Mouse (Mus musculus) right cerebral cortex, postnatal 36 days (tissue): ENCODE data around the gene Lmtk2.

ENCODE experiments used
- DNase-seq, 2 experiments: peaks; one replicate each; pipeline ENCODE4 v3.0.0; 2022; ENCODE audit warnings: low spot score in 2 of 2, mixed read lengths in 1 of 2

Lmtk2 gene

DNA sequence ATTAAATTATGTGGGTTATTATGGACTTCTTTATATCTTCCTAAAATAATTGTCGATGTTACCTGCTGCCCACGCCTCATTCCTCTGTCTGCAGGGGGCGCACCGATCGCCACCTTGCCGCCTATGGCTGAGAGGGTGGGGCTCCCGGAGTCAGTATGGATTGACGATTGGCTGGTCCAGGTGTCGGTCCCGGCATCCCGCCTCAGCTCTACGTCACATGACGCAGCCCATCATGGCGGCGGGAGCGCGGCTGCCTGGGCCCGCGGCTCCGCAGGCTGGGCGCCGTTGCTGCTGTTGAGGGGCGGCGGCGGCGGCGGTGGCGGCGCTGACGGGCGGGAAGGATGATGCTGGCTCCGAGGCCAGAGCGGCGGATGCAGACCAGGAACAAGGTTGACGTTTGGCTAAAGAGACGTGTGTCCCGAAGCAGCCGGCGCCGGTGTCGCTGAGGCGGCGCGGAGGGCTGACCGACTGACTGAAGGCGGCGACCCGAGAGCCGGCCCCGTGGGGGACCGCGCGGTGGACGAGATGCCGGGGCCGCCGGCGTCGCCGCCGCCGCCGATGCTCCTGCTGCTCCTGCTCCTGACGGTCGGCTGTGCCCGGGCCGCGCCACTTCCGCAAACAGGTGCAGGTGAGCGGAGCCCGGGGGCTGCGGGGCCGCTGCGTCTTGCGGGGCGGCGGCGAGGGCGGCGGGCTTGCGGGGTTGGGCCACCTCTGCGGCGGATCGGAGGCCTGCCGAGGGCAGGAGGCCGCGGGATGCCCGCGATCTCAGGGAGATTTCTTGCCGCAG, at the start of gene Lmtk2:
TSS of gene Lmtk2 (plus strand) at position 288 of the 787 bp plus-strand sequence.
- DNase-seq = peak; percentile 96

DNA sequence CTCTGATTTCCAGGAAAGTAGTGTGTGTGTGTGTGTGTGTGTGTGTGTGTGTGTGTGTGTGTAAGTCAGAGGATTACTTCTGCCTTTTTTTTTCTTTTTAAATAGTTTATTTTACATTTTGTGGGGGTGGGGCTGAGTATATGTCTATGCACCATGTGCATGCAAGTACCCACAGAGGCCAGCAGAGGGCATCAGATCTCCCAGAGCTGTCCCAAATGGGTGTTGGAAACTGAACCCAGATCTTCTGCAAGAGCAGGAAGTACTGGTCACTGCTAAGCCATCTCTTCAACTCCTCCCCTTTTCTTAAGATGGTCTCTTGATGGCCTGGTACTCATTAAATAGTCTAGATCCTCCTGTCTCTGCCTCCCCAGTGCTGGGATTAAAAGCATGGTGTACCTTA, 49.0 kb upstream of the Lmtk2 start:
- DNase-seq = no peak

DNA sequence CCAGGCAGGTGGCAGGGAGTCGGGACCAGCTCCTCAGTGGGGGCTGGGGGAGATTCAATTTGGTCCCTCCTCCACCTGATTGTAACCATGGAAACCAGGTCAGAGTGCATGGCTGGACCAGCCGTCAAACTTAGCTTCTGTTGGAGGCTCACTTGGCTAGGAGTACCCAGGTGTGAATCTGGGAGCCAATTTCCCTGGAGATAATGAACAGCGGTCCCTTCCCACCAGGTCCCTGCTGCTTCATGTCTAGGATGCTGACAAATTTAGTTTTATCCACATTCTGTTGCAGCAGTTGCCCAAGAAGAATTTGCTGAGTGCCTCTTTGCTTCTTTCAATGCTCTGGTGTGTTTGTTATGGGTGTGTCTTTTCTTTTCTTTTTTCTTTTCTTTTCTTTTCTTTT, 46.8 kb upstream of the Lmtk2 start:
- DNase-seq = no peak

DNA sequence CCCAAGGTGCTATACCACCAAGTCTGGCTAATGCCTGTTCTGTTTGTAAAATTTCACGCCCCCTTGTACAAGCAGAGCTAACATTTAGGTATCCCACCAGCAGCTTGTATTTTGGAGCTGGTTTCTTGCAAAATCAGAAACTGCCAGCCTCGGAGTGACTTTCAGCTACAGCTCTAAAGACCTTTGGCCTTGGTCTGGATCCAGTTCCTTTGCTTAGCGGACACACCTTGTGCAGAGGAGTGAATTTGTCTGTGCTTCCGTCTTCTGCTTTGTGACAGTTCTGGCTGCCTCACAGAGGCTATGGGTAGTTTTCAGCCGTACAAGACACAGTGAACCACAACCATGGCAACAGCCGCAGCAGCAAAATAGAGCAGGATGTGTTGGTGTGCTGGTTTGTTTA, 45.9 kb upstream of the Lmtk2 start:
- no peak for DNase-seq

DNA sequence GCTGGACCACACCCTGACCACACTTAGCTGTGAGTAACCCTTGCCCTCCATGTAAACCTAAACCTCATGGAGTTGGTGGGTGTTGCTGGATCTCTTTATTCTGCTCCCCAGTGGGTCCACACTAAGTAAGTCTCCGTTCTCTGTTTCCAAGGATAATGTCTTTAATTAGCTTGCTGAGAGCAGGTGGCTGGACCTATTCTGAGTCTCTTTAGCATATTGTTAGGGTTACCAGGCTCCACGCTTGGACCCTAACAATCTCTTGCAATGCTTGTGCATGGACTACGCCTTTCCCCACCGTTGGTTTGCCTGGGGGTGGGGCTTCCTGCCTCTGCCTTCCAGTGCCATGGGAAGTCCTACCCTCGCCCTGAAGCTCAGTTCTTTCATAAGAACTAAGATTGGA, 36.1 kb upstream of the Lmtk2 start:
- no peak for DNase-seq

DNA sequence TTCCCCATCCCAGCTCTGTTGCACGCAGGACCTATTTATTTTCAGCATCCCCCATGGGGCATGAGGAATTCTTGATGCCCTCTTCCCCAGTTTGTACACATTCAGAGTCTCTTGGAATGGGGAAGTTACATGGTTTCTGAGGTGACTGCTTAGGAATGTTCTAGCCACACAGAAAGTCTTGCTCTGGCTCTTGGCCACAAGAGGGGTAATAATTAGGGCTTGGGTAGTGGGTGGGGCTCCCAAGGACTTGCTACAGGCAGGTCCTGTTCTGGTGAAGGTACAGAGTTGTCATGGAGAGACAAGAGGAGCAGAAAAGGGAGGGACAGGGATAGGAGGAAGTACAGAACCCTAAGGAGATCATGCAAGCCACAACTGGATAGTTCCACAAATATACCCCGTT, 34.2 kb upstream of the Lmtk2 start:
- no peak for DNase-seq

DNA sequence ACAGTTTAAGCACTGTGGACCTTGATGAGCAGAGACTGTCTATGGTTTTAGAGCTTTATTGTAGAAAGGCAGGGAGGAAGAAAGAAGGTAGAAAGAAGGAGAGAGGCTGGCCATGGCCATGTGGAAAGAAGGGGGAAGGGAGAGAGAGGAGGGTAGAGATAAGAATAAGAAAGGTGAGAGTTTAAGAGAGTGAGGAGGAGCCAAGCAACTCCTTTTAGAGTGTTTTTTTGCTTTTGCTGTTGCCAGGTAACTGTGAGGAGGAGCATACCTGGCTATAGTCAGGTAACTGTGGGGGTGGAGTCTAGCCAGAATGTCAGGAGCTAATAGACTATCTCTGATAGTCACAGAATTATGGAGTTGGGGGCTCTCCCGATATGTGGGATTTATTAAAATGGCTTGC, 30.2 kb upstream of the Lmtk2 start:
- no peak for DNase-seq

DNA sequence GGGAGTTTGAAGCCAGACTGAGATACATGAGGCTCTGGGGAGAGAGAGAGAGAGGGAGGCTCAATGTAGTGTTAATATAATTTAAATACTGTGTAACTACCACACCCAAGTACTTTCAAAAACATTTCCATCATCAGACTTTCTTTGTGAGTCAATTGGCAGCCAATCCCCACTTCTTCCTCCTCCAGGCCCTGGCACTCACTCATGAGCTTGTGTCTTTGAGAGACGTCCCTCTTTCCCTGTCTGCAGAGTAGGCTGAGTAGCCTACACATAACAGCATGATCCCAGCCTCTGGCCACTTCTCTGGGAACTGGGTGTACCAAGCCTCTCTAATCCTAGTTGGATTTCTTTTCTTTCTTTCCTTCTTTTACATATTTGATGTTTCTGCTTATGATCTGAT, 29.0 kb upstream of the Lmtk2 start:
- peak in 1 of 2 experiments; percentile 57 for DNase-seq

DNA sequence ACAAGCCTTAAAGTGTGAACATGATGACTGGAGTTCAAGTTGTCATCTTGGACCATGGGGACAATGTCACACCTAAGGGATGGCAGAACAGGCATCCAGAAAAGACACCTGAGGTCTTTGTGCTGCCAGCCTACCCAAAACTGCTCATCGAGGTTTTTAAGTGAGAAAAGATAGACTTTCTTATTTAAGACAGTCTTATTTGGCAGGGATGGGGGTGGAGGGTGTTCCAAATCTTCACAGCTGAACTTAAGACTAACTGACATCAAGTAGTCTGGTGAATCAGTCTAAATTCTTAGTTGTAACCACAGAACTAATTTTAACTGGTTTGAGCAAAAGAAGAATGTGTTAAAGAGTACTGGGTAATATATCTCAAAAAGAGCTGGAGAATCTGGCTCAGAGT, 22.7 kb upstream of the Lmtk2 start:
- DNase-seq = peak; percentile 33 to 73

DNA sequence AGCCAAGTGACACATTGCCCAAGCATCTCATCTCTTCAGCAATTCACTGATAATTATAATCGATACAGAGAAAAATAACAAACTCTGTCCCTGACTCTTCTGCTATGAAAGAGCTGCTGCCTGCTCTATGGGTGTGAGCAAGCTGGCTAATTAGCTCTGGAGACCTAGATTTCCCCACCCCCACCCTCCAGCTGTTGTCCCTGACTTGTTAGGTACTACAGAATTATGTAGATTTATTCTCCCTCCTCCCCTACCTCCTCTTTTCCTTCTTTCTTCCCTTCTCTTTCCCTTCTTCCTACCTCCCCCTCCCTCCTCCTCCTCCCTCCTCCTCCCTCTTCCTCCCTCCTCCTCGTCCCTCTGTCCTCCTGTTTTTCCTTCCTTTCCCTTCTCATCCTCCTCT, 19.4 kb upstream of the Lmtk2 start:
- no peak for DNase-seq

DNA sequence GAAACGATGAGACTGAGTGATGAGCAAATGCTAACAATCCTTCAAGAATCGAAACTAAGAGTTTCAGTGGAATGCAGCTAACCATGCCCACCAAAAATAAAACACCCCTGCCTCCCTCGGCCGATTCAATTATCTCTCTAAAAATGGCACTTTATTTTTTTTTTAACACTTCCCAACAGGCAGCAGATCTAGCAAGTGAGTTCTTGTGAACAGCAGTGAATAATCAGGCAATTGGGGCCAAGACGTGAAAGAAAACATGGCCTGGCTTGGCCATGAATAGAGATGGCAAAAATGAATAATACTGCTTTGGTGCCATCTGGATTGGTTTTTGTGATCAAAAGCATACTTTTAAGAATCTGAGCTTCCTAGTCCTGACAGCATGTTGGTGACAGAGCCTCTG, 18.2 kb upstream of the Lmtk2 start:
- DNase-seq = peak in 1 of 2 experiments; percentile 37

DNA sequence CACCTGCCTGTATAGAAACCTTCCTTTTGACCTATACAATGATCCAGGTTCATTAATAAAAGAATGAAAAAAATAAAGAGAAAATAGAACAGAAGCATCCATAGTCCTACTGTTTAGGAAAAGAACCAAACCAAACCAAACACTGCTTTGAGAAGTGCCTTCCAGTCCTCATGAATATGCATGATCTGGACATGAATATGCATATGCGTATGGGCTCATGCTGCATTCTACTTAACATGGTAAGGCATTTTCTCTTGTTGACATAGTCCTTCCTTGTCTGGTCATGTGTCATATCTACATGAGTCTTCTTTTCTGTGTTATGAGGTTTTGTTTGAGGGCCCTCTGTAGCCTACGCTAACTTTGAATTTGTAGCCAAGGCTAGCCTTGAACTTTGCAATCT, 16.7 kb upstream of the Lmtk2 start:
- no peak for DNase-seq

DNA sequence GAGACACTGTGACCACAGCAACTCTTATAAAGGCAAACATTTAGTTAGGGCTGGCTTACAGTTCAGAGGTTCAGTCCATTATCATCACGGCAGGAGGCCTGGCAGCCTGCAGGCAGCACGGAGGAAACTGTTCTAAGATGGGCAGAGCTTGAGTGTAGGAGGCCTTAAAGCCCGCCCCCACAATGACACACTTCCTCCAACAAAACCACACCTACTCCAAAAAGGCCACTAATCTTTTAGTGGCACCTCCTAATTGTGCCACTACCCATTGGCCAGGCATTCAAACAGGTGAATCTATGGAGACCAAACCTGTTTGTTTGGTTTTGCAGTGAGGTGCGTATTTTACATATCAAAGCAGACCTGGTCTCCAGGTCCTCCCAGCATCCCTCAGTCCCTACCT, 16.0 kb upstream of the Lmtk2 start:
- DNase-seq = no peak

DNA sequence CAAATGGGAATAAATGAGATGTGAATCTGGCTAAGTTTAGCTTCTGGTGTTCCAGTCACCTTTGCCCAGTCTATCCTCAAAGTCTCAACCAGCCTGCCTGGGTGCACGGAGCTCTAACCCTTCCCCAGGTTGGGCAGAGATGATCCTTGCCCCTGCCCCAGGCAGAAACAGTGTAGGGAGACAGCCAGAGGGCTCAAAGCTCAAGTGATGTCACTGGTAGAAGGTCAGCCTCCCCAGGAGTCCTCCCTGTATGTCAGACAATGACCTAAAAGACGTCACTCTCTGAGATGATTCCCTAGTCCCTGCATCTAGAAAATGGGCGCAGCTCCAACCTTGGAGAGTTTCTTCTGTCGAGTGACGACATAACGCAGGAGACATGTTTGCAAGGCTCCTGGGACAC, 14.5 kb upstream of the Lmtk2 start:
- no peak for DNase-seq

DNA sequence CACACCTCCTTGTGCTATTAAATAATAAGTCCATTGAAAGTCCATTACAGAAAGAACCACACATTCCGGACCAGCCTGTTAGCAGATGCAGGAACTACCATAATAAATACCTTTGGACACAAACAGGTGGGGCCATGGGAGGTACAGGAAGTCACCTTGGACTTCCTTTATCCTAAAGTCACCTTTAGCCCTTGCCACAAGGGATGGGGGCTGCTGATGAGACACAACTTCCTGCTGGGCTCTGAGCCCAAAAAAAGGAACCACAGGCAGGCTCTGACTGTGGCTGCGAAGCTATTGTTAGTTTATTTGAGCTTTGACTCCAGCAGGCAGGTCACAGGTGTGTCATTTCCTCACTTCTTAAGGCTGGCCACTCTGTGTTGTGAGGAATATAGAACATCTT, 13.7 kb upstream of the Lmtk2 start:
- DNase-seq = no peak

DNA sequence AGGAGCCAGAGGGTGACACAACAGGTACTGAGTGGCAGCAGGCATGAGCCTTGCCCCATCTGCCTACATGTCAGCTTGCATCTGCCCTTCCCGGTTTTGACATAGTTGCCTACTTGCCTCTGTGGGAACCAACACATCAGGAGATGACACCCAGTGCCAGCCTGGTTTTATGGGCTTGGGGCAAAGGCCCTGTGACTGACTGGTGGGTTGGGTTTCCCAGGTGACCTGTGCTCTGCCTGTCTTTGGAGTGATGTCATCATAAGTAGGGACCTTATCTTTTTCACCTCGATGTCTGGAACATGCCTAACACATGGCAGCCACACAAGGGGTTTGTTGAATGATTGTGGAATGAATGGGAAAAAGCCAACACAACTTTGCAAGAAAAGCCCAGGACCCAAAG, 11.9 kb upstream of the Lmtk2 start:
- DNase-seq = no peak

DNA sequence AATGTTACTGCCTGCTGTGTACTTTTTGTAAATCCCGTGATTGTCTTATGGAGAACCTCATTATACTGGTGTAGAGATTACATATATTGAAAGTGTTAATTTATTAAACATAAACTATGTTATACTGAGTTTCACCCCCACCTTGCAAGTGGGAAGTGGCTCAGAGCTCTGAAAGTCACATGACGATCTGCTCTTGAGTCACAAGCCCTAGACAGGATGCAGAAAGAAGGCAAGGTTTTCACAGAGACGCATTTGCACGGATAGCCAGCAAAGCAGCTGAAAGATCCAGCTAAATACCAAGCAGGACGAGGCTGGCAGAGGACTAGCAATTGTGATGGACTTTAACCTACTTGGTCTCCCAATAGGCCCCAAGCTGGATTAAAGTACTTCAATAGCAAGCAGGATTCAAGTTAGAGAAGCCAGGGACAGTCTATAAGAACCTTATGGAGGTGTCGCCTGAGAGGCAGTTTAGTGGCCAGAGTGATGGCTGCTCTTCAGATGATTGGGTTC, 4.7 kb upstream of the Lmtk2 start:
- no peak for DNase-seq

DNA sequence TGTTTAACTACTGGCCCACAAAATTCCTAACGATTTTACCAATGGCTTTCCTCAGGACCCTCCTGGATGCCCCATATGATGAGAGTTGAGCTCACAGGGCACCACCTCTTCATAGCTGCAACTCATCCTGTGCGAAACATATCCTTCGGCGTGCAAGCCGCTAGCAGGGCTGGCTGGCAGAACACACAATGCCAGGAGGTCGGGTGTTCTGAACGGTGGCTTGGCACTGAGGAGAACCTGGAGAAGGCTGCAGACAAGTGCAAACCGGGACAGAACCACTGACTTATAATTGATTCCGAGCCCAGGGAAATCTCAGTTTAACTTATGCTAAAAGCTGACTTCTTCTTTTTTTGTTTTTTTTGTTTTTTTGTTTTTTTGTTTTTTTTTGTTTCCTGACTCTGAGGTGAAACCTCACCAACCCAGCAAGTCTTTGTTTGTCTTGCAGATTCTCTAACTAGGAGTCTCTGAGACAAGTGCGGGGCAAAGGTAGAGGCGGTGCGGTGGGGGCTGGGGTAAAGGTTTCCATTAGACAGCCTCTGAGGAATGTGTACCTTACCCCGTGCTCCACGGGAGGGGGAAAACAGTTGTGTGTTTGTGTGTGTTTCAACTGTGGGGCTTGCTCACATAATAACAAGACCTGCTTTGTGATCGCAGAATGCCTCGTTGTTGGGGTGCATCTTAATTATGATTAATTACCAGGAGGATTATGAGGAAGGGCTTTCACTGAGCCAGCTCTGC, 2.2 kb upstream of the Lmtk2 start:
- no peak for DNase-seq

DNA sequence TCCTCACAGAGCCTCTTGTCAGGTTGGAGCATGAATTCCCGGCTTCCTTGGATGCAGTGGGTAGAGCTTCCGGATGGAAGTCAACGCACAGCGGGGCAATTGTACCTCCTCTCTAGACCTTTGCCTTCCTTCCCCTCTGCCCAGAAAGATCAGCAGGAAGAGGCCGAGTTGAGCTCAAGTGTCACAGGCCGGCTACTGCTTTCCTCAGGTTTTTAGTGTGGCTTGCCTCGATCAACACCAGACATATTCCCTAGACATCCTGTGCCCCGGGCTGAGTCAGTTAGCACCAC, 1.7 kb upstream of the Lmtk2 start:
- DNase-seq = no peak

DNA sequence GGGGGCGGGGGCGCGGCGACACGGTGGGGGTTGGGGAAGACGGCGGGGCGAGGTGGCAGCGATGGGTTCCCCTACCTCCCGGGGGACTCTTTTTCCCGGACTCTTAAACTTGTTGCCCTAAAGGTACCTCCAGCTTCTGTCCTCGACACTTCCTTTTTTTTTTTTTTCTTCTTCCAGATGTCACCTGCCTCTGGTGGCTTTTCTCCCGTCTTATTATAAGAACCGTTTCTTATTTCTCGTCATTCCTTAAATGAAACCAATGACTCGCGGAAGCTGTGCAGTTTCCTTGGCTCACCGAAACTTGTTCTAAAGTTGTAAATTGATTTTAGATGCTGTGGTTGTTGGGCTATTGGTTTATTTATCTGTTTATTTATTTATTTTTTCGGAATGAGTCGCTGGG, 712 bp downstream of the Lmtk2 start:
- DNase-seq = no peak

DNA sequence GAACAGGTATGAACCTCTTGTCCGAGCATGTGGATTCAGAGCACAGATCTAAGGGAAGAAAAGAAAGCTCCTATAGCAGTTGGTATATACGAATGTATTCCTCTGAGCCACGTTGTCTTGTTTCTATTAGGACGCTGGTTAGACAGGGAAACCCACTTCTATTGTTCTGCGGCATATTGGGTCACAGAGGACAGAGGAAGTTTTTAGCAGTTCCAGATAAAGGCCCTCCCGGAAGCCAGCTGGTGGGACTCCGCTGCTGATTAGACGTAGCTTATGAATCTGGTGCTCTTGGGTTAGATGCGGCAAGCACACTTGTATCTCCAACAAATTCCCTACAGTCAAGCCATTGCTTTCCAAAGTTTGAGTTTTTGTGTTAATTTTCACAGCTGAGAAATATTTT, 4.8 kb downstream of the Lmtk2 start:
- DNase-seq = no peak

DNA sequence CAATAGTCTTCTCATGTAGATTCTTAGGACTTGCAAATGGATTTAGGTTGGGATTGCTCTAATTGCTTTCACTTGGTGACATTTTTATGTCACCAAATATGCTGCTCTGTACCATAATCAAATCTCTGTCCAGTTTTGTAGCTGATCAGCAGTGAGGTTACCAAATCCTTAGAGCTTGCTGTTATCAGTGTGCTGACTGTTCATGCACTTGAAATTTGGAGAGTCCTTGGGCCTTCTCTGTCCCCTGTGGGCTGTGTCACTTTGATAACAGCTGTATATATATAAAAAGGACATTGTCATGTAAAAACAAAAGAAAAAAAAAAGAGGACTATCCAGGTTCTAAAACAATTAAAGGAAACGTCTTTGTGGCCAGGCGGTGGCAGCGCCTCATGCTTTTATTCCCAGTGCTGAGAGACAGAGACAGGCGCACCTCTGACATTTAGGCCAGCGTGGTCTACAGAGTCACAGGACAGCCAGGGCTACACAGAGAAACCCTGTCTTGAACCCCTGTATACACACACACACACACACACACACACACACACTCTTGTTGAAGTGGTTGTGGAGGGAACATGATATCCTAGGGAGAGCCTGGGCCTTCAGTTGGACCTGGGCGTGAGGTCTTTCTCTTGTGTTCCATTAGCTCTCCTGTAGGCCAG, 5.4 kb downstream of the Lmtk2 start:
- no peak for DNase-seq

DNA sequence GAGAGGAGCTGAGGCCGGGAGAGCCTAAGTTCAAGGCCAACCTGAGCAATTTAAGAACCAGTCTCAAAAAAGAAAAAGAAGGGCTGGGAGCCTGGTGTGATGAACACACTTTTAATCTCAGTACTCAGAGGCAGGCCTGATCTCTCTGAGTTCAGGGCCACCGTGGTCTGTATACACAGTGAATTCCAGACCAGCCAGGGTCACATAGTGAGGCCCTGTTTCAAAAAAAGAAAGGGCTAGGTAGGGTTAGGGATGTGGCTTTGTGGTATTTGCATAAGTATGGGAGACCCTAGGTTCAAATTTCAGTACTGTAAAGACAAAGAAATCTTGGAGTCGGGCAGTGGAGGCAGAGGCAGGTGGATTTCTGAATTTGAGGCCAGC, 5.9 kb downstream of the Lmtk2 start:
- DNase-seq = no peak
